Mouse (Mus musculus) CH12.LX (cell line): Measurements from ENCODE around the gene Mid1. TPM values are rescaled to one million over a fixed set of nuclear protein-coding genes. Genes with fewer than 3 reads are reported as not detected.

Source experiments
- DNase-seq: peaks from one replicate; pipeline ENCODE4 v3.0.0-alpha.2; 2013; ENCODE audit errors: extremely low read depth
- H3K27ac ChIP-seq: 2 replicates; pipeline ENCODE4 v1.5.1; 2012; ENCODE audit warnings: low read depth, mild to moderate bottlenecking, control low read depth, moderate library complexity; ENCODE audit not compliant: insufficient read depth
- H3K27me3 ChIP-seq: replicated peaks from 2 replicates; pipeline ENCODE3; 2012; ENCODE audit warnings: inconsistent platforms
- H3K36me3 ChIP-seq, 2 experiments: replicated peaks in 1 of 2; 2 replicates each; pipeline versions ENCODE3 to v1.6.1; 2012; ENCODE audit warnings: inconsistent platforms in 1 of 2, low read length in 1 of 2, mild to moderate bottlenecking in 1 of 2, mixed read lengths in 1 of 2, moderate library complexity in 1 of 2; ENCODE audit not compliant: control insufficient read depth in 1 of 2, insufficient read depth in 1 of 2
- H3K4me1 ChIP-seq, 2 experiments: 2 replicates each; pipeline ENCODE4 v1.6.1; 2012; ENCODE audit warnings: inconsistent platforms in 1 of 2, moderate library complexity in 1 of 2; ENCODE audit not compliant: insufficient read depth in 2 of 2, control insufficient read depth in 1 of 2
- H3K4me2 ChIP-seq: 2 replicates; pipeline ENCODE4 v1.6.1; 2012; ENCODE audit warnings: low read depth, mild to moderate bottlenecking, control low read depth; ENCODE audit not compliant: poor library complexity, insufficient read depth, severe bottlenecking
- H3K4me3 ChIP-seq, 3 experiments: fragments of 150-350 bp in 1 of 3; sonication (generic) in 1 of 3; replicated peaks in 1 of 3; 2 replicates each; pipeline versions ENCODE3 to v1.5.1; 2011 to 2012; ENCODE audit warnings: low read depth in 2 of 3, low read length in 2 of 3, mild to moderate bottlenecking in 2 of 3, moderate library complexity in 2 of 3, control low read depth in 1 of 3, improper control_type of control experiment in 1 of 3, inconsistent platforms in 1 of 3, mixed read lengths in 1 of 3; ENCODE audit not compliant: poor library complexity in 1 of 3
- H3K79me2 ChIP-seq: replicated peaks from 2 replicates; pipeline ENCODE4 v1.6.1; 2012; ENCODE audit warnings: mild to moderate bottlenecking, moderate library complexity; ENCODE audit not compliant: control insufficient read depth, poor library complexity, insufficient read depth, severe bottlenecking; ENCODE audit errors: extremely low read depth
- H3K9ac ChIP-seq: 2 replicates; pipeline ENCODE4 v1.6.1; 2012; ENCODE audit warnings: low read depth, mild to moderate bottlenecking, control low read depth, moderate library complexity; ENCODE audit not compliant: insufficient read depth
- H3K9me3 ChIP-seq: replicated peaks from 2 replicates; pipeline ENCODE3; 2012; ENCODE audit warnings: low read length, inconsistent platforms, mixed read lengths
- E2F4 ChIP-seq: IDR thresholded peaks from 2 replicates; pipeline ENCODE4 v1.6.1; 2011; ENCODE audit warnings: low read depth, low read length, improper control_type of control experiment; ENCODE audit not compliant: insufficient replicate concordance
- EP300 ChIP-seq: IDR thresholded peaks from 2 replicates; pipeline ENCODE4 v1.6.1; 2011; ENCODE audit warnings: low read length, improper control_type of control experiment
- HCFC1 ChIP-seq: IDR thresholded peaks from 2 replicates; pipeline ENCODE4 v1.6.1; 2012; ENCODE audit warnings: low read depth, mild to moderate bottlenecking, inconsistent platforms, low read length, improper control_type of control experiment
- JUN ChIP-seq: IDR thresholded peaks from 2 replicates; pipeline ENCODE4 v1.6.1; 2011; ENCODE audit warnings: low read depth, mild to moderate bottlenecking, low read length, improper control_type of control experiment, moderate library complexity; ENCODE audit not compliant: insufficient read depth
- MAX ChIP-seq: IDR thresholded peaks from 2 replicates; pipeline ENCODE4 v1.6.1; 2011; ENCODE audit warnings: low read length, improper control_type of control experiment
- MXI1 ChIP-seq: IDR thresholded peaks from 2 replicates; pipeline ENCODE4 v1.6.1; 2011; ENCODE audit warnings: mild to moderate bottlenecking, low read depth, low read length, improper control_type of control experiment
- POLR2AphosphoS2 ChIP-seq: IDR thresholded peaks from 2 replicates; pipeline ENCODE4 v1.6.1; 2011; ENCODE audit warnings: low read depth, low read length, improper control_type of control experiment
- RCOR1 ChIP-seq: conservative IDR thresholded peaks from 2 replicates; pipeline ENCODE4 v1.6.1; 2012; ENCODE audit warnings: low read depth, mild to moderate bottlenecking, inconsistent platforms, low read length, improper control_type of control experiment
- SIN3A ChIP-seq: IDR thresholded peaks from 2 replicates; pipeline ENCODE4 v1.6.1; 2012; ENCODE audit warnings: low read length, improper control_type of control experiment, inconsistent platforms
- SMC3 ChIP-seq: IDR thresholded peaks from 2 replicates; pipeline ENCODE4 v1.6.1; 2011; ENCODE audit warnings: low read depth, low read length, improper control_type of control experiment
- TCF12 ChIP-seq: IDR thresholded peaks from 2 replicates; pipeline ENCODE4 v1.6.1; 2014; ENCODE audit warnings: low read depth, mild to moderate bottlenecking, inconsistent platforms, low read length, improper control_type of control experiment
- USF1 ChIP-seq: IDR thresholded peaks from 2 replicates; pipeline ENCODE4 v1.6.1; 2014; ENCODE audit warnings: low read depth, mild to moderate bottlenecking, inconsistent platforms, low read length, improper control_type of control experiment
- USF2 ChIP-seq: conservative IDR thresholded peaks from 2 replicates; pipeline ENCODE4 v1.6.1; 2011; ENCODE audit warnings: low read depth, low read length, improper control_type of control experiment
- ZC3H11A ChIP-seq: IDR thresholded peaks from 2 replicates; pipeline ENCODE4 v1.6.1; 2012; ENCODE audit warnings: low read depth, mild to moderate bottlenecking, inconsistent platforms, low read length, improper control_type of control experiment
- dilution Hi-C: fragments of 300-500 bp; cut with MboI; formaldehyde crosslinking; loops from 2 replicates; pipeline ENCODE4 v1.14.3; 2020; ENCODE audit warnings: low sequenced_read_pairs; ENCODE audit not compliant: extremely low pct_unique_long_range_greater_than_20kb, extremely low pct_ligation_motif_present
- in situ Hi-C: fragments of 300-500 bp; cut with MboI; formaldehyde crosslinking; loops from 3 replicates; pipeline ENCODE4 v1.14.3; 2019; ENCODE audit warnings: low sequenced_read_pairs, low pct_ligation_motif_present, low pct_unique_long_range_greater_than_20kb, mixed read lengths
- polyA plus RNA-seq: library from polyadenylated mRNA; unstranded; fragments of >175 nt; gene quantifications from 2 replicates; pipeline ENCODE4 v1.2.1, GENCODE M21; 2012; ENCODE audit warnings: low read depth; ENCODE audit not compliant: insufficient read length
- total RNA-seq, 2 experiments: library from RNA; depleted of rRNA; stranded (reverse); fragments of 300-350 nt in 1 of 2; fragments of >200 nt in 1 of 2; gene quantifications; 2 replicates each; pipeline ENCODE4 v1.2.3; 2012 to 2014

Gene Mid1
- total and polyA plus RNA-seq, 3 experiments: 3.3 to 15.0 (median 6.2) TPM

DNA sequence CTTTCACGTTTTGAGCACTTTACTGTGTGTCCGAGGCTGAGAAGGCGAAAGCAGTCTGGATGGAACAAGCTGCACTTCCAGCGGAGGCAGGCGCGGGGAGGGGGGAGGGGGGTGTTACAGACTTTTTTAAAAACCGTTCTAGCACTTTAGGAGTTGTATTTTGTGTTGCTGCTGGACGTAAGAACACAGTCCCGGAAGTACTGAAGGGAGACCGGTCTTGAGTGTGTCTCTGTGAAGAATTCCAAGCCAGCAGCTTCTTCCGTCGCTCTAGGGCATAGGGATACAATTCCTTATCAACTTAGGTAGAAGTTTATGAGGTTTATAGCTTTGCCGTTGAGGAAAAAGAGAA lies 195.3 kb downstream of the Mid1 start:
- no peaks in the 10 kb centered on the region for H3K27me3 ChIP-seq
- no peak for DNase-seq
- H3K9ac ChIP-seq: peak overlapping the region; percentile 44; the same call in 1 of the 2 replicates
- TF ChIP-seq MAX: no peak
- TF ChIP-seq E2F4: no peak
- TF ChIP-seq USF2: no peak
- TF ChIP-seq USF1: no peak
- TF ChIP-seq JUN: no peak
- H3K36me3 ChIP-seq: no peaks in the 10 kb centered on the region
- no peaks in the 10 kb centered on the region for H3K9me3 ChIP-seq
- no peaks in the 10 kb centered on the region for H3K79me2 ChIP-seq
- H3K4me2 ChIP-seq: peak overlapping the region; percentile 61
- H3K27ac ChIP-seq: no peak overlapping the region
- in situ Hi-C loops: no loop called here
- dilution Hi-C loops: no loop called here
- H3K4me1 ChIP-seq: no peaks in the 10 kb centered on the region
- H3K4me3 ChIP-seq: peak overlapping the region in 1 of 3 experiments; percentile 35

DNA sequence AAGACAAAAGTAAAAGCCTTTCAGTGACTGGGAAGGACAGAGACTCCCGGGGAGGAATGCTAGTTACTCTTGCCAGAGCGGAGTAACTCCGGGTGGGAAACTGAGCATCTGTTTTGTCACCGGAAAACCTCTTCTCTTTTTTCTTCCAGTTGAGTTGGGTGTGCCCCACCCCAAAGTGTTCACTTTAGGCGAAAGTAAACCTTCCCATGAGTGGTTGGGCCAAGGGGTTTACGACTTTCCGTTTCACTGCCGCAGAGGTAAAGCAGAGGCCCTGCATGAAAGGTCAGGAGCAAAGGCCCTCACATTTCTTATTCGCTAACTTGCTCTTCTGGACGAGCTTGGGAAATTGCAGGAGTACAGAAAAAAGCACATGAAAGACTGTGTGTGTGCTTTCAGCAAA lies 195.8 kb downstream of the Mid1 start:
- Histone ChIP-seq H3K9me3 (no peaks in the 10 kb centered on the region), H3K27me3 (no peaks in the 10 kb centered on the region), H3K79me2 (no peaks in the 10 kb centered on the region), H3K4me1 (no peaks in the 10 kb centered on the region), H3K36me3 (no peaks in the 10 kb centered on the region), H3K27ac (no peak overlapping the region), H3K9ac (0 out of 2 replicates have a peak overlapping the region, but pooled peaks have one; percentile 44), H3K4me2 (peak overlapping the region; percentile 61), H3K4me3 (peak overlapping the region in 1 of 3 experiments; percentile 24)
- in situ Hi-C loops (no loop called here), dilution Hi-C loops (no loop called here)
- no peak for DNase-seq
- no peak for TF ChIP-seq ZC3H11A

DNA sequence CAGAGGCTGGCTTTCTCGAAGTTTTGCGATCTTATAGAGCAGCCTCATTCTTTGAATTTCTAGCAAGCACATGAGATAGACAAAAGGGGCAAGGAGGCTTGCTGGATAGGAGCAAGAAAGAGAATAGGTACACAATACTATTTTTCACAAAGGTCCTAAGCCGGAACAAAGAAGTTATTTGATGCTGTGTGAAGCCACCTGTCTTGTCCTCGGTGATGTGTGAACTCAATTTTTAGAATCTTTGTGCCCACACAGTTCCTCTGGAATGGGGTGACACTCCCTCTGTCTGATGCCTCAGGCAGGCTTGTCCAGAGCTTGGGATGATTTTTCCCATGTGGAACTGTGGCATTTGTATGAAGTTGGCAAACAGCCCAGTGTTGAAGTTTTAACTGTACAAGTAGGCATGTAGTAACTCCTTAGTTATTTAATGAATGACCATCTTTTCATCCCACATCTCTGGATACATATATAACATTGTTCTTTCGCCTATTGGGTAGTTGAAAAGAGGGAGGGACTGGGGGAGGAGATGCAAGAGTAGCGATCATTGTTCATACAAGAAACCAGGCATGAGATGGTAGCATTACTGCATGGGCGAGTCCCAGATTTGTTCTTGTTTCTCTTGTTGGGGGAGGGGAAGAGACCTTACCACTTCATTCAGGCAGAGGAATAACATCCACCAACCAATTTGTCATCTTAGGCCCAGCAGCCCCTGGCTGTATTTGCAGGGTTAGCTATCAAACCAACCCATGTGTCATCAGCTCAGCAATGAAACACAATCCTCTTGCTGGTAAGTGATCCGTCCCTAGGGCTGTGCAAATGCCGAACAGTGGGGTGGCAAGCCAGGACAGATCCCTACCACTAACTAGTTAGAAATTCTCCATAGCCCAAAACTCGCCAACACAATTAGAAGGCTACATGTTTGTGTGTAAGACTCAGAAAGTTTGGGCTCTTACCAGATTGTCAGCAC lies 196.5 kb downstream of the Mid1 start:
- no peaks in the 10 kb centered on the region for H3K9me3 ChIP-seq
- no peak overlapping the region for H3K27ac ChIP-seq
- H3K4me3 ChIP-seq: peak overlapping the region in 1 of 3 experiments; percentile 24
- H3K27me3 ChIP-seq: no peaks in the 10 kb centered on the region
- H3K4me1 ChIP-seq: no peaks in the 10 kb centered on the region
- H3K9ac ChIP-seq: no peak overlapping the region
- H3K4me2 ChIP-seq: peak overlapping the region; percentile 61; the same call in 1 of the 2 replicates
- no peaks in the 10 kb centered on the region for H3K36me3 ChIP-seq
- DNase-seq: no peak
- no peak for TF ChIP-seq USF1
- TF ChIP-seq SMC3: no peak
- TF ChIP-seq EP300: no peak
- TF ChIP-seq MXI1: no peak
- no peak for TF ChIP-seq HCFC1
- TF ChIP-seq SIN3A: no peak
- TF ChIP-seq POLR2AphosphoS2: no peak
- no peak for TF ChIP-seq ZC3H11A
- no peak for TF ChIP-seq TCF12
- no peak for TF ChIP-seq RCOR1
- dilution Hi-C loops (no loop called here), in situ Hi-C loops (no loop called here)
- no peaks in the 10 kb centered on the region for H3K79me2 ChIP-seq
